Mouse (Mus musculus) neural tube, embryonic 10.5 days (tissue): ENCODE data around the gene Tsnax.

Experiments
- DNase-seq: peaks from one replicate; pipeline ENCODE4 v3.0.0-alpha.2; 2017; ENCODE audit warnings: low spot score; ENCODE audit errors: extremely low spot score

The Tsnax gene

DNA sequence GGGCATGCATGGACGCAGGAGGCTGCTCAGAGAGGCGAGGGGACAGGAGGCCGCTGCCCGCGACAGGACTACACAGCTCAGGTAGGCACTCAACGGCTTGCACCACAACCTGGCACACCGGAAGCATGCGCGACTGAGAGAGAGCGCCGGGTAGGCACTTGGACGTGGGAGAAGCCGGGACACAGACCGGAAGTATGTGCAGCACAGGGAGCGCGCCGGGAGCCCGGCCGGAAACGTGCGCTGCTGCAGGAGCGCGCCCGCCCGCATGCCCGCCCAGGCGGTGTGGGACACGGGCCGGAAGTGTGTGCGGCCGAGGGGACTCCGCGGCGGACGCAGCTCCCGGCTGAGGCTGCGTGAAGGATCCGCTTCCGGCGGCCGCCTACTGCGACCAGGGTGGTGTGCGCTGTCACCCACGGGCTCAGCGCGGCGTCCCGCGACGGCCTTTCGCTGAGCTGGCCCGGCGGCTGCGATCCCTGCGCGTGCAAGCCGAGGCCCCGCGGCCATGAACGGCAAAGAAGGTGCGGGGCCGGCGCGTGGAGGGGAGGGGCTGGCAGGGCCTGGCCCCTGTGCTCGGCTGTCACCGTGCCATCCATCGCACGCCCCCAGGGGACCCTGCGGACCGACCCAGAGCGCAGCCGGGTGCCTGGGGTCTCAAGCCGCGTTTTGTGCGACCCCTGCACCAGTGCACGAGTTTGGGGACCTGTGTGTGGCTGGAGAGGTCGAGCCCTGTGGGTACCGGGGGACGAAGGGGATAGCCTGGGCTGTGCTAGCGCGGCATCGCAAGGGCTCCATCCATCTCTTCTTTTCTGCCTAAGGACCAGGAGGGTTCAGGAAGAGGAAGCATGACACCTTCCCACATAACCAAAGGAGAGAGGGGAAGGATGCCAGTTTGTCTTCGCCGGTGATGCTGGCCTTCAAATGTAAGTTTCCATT lies at the start of gene Tsnax:
Gene Tsnax, plus strand, starts transcription at position 303 of the 933 bp plus-strand sequence.
- peak; percentile 92 for DNase-seq

DNA sequence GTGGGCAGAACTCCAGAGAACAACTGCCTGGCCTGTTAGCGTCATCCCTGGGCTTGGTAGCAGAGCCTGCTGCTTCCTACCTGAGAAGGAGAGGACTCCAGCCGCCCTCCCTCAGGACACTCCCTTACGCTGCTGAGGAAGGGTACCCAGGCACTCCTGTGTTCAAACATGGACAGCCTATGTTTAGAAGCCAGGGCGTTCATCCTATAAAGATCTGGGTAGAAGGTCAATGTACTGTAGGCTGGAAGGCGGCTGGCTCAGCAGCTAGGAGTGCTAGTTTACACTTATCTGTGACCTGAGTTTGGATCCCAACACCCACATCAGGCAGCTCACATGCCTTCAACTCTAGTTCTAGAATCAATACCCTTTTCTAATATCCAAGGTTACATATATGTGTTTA lies 49.6 kb upstream of the Tsnax start:
- no peak for DNase-seq

DNA sequence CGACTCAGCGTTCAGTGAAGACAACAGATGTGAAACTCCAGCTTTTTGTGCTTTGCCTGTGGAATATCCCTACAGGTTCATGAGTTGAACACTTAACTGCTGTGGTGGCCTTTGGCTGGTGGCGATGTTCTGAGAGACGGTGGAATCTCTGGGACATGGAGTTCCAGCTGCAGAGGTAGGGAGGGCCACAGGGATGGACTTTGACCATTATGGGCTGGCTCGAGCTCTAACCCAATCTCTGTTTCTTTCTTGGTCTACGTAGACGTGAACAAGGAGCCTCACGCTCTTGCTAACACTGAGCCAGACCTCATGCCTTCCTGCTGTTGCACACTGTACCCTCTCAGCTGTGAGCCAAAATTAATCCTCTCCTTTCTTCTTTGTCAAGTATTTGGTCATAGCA lies 47.8 kb upstream of the Tsnax start:
- DNase-seq = no peak

DNA sequence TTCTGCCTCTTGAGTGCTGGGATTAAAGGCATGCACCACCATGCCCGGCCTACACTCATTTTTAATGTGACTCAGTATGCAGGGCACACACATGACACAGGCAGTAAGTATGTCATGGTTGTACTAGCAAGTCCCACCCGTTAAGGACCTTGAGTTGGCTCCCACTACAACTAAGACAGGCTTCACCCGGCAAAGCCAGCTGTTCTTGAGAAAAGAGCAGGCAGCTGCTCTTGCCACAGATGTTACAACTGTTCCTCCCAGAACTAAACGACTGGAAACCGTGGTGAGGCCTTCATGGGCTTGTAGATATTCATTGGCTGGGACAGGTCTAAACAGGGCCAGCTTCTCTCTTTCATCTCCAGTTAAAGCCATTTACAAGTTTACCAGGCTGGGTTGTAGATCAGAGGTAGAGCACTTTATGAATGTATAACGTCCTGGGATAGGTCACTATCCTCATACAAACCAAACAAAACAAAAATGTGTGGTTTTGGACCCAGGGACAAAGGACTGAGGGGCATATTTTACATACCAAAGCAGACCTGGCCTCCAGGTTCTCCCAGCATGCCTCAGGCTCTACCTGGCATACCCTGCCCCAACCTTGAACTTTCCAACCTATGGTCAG lies 42.4 kb upstream of the Tsnax start:
- no peak for DNase-seq

DNA sequence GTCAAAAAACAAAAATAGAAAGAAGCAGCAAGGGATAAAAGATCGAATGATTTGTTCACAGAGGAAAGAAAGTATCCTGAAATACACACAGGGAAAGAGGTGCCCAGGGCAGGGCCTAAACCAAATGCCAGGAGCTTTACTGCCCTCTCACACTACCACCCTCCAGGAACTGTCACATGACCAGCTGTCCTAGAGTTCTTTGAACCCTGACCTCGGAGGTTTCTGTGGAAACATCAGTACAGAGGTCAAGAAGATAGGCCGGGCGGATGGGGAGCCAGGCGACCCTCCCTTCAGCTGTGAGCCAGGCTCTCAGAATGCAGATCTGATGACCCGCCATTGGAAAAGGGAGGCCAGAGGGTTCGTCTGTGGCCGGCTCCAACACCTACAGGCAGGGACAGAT lies 39.6 kb upstream of the Tsnax start:
- DNase-seq = no peak

DNA sequence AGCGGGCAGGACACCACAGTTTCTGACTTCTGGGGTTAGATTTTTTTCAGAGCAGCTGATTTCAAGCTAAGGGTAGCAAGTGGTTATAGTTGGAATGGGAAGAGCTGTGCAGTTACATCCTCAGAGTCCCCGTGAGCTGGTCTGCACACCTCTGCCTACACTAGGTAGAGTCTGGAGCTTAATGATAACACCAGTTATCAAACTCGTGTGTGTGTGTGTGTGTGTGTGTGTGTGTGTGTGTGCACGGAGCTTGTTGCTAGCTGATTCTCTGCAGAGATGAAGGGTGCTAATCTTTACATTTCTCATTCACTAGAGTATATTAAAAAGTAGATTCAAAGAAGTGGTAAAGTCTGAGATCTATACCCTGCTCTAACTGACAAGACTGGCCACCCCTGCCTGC lies 38.5 kb upstream of the Tsnax start:
- no peak for DNase-seq

DNA sequence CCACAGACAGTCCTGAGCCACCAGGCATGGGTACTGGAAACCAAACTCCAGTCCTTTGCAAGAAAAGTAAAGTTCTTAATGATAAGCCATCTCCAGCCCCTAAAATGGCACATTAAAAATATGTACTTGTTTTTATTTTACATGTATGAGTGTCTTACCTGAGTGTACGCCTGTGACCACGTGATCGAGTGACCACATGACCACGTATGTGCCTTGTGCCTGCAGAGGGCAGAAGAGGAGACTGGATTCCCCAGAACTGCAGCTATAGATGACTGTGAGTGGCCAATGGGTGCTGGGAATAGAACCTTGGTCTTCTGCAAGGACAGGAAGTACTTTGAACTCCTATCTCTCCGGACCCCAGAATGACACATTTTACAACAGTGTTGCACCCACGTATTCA lies 36.6 kb upstream of the Tsnax start:
- DNase-seq = no peak

DNA sequence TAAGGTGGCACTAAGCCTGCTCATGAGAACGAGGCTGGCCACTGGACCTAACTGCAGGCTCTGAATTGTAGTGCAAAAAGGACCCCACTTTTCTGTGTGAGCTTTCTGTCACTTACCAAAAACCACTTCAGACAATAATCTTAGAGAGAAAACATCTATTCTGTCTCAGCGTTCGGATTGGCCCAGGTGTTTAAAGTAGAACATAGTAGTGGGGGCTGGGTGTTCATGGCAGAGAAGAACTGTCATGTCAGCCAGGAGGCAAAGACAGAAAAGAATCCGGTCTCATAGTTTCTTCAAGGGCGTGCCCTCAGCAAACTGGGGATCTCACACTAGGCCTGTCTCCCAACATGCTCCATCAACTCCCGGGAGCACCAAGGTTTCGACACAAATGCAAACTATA lies 34.8 kb upstream of the Tsnax start:
- DNase-seq = no peak

DNA sequence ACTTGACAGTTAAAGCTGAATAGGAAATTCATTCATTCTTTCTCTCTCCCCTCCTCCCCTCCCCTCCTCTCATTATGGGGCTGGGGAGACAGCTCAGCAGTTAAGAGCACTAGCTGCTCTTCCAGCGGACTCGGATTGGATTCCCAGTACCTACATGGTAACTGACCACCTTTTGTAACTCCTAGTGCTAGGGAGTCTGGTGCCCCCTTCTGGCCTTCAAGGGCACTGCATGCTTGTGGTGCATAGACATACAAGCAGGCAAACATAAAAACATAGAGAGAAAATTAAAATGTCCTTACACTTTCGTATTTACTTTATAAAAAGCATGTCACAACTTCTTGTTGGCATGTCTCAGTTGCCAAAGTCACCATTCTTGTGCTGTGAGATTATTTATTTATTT lies 32.8 kb upstream of the Tsnax start:
- DNase-seq = no peak

DNA sequence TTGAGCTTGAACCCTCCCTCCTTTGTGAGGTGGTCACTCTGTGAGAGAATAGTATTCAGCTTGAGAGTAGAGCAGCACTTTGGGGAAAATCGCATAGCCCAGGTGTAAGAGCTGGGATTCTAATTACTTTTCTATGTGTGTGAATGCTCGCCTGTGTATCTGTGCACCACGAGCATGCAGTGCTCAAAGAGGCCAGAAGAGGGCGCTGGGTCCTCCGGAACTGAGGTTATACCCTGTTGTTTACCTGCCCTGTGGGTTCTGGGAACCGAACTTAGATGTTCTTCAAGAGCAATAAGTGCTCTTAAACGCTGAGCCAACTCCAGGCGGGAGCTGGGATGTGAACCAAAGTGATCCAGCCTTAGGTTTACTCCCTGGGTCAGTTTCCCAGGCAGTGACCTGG lies 32.0 kb upstream of the Tsnax start:
- no peak for DNase-seq

DNA sequence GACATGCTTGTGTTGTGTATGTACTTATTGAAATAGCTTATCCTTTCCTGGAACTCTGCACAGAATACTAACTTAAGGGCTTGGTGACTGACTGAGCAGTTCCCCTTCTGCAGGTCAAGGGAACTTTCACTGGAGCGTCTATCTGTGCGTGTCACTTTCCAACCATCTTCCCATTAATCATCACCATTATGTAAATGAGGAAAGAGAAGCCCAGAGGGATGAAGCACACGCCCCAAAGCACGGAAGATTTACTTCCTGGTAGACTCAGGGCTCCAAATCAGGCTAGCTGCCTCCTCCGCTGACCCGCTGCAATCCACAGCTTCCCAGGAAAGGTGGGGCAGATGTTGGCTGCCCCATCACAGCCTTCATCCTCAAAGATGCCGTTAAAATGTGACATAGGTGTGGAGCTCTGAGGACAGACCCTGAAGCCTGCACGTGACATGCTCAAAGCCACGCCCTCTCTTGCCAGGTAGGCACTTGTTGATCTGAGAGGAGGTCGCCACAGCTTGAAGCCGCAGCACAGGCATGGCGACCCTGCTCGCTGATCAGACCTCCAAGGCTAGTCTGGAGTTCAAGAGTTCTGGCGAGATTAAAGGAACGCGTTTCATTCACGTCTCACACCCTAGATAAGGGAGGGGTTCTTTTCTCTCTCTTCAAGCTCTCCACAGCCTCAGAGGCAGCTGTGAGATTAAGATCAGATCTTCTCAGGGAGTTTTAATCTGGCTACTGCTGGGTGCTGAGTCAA lies 21.7 kb upstream of the Tsnax start:
- DNase-seq = no peak

DNA sequence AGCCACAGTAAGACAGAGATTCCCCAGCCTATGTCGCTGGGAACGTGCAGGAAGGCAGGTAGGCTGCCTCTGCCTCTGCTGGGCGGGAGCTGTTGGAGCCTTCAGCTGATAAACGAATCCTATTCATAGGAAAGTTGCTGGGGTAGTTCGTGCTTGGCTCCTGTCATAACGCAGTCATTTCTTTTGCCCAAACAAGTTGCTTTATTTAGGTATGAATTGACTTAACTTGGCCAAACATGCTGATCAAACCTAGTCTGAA lies 21.2 kb upstream of the Tsnax start:
- DNase-seq = no peak

DNA sequence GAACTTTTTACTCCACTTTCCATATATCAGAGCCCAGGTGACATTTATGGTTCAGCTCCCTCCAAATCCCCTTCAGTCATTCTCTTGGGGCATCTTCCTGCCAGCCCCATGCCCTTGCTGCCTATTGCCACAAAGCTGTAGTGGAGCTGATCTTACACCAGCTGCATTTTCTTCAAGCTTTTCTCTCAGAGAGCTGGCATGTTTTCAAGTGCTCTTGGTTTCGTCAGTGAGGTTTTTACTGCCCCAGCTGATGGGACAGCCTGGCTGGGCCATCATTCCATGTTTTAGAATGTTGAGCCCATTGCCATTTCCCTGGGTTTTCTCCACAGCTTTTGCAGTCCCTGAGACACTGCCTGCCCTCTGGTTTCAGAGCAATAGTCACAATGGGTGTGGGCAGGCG lies 17.0 kb upstream of the Tsnax start:
- DNase-seq = no peak

DNA sequence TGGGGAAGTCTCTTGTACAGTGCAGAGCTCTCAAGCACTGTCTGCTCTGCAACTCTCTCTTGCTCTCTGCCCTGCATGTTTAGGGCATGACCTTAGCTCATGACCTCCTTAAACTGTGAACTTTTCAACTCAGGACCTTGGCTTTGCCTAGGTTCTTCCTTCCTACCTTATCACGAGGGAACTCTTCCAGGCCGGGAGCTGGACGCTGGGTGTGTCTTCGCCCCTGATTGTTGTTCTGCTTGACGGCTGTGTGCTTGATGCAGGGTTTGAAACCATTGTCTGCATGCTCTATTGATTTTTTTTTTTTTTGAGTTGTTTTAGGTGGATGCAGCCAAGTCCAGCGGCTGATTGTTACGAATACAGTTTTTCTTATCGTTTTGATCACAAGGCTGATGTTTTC lies 11.3 kb downstream of the Tsnax start:
- DNase-seq = no peak

DNA sequence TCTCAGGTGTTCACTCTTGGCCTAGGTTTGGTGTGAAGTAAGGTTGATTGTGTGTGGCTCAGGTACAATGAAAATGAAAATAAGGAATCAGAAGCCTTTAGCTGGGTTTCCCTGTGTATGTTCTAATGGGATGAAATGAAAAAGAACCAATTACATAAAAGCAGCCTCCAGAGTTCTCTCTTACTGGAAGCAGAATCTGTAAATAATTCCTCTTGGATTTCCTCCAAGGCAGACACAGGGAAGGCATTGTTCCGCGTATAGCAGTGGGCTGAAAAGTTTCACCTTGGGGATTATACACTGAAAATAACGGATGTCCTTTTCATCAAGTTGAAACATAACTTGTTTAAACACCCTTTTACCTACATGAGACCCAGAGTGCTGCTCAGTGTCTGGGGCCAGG lies 14.4 kb downstream of the Tsnax start:
- DNase-seq = no peak

DNA sequence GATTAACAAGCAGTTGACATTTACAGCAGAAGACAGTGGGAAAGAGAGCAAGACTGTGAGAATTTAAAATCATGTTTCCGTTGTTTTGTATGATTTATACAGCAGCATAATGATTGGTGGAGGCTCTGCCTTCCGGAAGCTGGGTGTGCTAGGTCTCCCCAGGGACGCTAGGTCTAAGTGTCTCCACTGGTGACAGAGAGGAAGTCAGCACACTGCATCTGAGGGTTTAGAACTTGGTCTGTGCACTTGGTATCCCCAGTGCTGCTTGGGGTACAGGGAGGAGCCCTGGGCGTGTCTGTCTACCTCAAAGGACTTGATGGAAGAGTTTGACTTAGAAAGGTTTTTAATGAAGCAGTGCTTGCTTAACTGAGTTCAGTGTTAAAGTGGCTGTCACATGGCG lies 16.0 kb downstream of the Tsnax start:
- no peak for DNase-seq

DNA sequence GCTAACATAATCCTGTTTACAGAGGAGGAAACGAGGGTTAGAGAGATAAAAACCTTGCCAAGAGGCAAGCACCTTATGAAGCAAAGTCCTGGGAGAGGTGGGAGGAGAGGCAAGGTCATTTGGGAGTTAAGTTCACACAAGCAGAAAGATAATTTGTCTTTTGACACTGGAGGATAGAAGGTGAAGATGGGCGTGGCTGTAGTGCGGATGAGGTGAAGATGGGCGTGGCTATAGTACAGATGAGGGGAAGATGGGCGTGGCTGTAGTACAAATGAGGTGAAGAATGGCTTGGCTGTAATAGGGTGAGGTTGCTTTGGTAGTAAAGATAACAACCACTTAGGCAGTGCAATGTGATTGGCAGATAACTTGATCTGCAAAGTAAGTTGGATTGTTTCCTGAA lies 18.5 kb downstream of the Tsnax start:
- no peak for DNase-seq

DNA sequence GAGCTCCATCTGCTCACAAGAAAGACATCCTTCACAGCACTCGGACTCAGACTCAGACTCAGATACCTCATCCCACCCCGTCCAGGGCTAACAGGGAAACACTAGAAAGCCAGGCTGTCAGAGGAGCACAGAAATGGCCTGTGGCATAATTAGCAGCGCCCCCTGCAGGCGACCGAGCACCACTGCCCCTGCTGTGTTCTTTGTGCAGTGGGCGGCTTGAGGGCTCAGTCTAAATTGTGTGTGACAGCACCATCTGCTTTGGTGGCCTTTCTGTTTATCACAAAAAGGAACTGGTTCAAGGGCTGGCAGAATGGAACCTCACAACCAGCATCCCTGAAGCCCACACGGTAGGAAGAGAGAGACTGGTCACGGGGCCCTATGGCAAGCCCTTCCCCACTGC lies 21.9 kb downstream of the Tsnax start:
- DNase-seq = peak; percentile 62

DNA sequence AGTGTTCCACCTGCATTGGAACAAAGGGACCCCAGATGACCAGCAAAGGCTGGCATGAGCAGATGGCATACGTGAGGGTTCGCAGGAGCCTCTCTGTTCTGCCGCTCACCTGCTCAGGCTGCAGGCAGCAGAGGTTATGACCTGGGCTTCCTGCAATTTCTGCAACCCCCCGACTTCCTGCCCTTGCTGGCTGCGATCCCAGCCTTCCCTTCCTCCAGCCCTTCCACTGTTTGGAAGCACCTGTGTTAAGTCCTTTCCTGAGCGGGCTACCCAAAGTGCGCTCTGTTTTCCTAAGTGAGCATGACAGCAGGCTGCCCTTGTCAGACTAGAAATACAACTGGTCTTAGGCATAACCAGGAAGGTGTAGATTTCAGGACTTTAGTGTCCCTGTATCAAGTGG lies 24.3 kb downstream of the Tsnax start:
- no peak for DNase-seq

DNA sequence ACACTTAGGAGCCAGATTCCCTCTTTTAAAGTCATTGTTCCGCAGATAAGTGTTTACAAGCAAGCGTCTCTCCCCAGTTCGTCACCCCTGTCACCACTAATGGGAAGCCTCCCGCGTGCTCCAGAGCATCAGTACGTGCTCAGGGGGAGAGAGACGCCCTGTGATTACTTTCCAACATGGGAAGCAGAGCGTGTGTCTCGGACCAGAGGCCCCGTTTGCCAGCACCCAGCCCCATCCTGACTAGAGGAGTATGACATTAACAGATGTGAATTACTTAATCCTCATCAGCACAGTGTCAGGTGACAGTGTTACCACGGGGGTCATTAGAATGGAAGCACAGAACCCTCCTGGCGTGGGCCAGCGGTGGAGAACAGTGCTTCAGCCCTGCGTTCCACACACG lies 25.9 kb downstream of the Tsnax start:
- DNase-seq = no peak

DNA sequence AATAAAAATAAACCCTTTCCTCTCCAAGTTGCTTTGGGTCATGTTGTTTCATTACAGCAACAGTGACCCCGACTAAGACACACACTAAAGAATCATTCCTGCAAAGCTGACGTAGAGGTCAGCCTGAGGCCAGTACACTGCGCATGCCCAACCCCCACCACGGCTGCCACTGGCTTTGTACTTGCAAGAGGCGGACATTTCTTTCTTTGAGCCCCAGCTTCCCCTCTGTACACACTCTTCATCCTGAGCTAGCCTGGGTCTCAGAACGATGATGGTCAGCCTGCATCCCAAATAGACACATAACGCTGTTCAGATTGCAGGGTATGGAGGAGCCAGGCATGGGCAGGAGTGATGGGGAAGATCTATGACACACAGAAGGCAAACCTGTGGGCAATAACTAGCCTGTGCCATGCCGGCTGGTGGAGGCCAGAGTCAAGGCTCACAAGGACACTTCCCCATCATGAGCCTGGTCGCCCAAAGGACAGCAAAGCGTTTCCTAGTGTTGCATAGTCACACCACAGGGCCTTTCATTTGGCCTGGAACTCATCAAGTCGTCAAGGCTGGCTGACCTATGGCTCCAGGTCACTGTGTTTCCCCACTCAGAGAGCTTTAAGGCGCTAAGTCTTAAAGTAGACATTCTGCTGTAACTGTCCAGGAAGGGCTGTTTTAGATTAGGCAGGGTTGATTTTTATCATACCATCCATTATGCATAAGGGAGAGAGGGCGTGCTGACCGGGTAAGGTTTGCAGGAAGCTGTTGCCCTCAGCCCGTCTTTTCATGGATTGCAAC lies 28.0 kb downstream of the Tsnax start:
- DNase-seq = no peak

DNA sequence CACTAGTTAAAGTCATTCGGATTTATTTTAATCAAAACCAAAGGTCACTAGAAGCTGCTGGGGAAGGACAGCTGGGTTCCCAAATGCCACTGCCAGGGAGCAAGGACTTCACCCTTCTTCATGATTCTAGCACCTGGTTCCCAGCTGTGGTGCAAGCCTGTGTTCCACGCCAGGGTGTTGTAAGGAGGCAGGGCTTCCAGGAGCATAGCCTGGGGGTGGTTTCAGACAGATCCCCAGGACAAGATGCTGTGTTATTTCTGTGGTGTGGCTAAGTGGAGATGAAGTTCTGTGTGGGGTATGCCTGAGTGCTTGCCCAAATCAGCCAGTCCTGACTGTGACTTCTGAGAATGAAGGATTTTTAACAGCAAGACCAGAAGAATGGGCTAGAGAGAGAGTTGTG lies 28.7 kb downstream of the Tsnax start:
- no peak for DNase-seq
